Mouse (Mus musculus) layer of hippocampus, postnatal 36 days (tissue): ENCODE results near the gene Phf21a. TPM values are rescaled to one million over a fixed set of nuclear protein-coding genes. Genes with fewer than 3 reads are reported as not detected.

Experiments used
- DNase-seq, 2 experiments: peaks; one replicate each; pipeline ENCODE4 v3.0.0; 2022
- total RNA-seq, 2 experiments: library from RNA; stranded (reverse); gene quantifications; 2 replicates each; pipeline ENCODE4 v1.2.3; 2021

The Phf21a gene
- total RNA-seq, 2 experiments from 2014 or later = 136 to 142 TPM

DNA sequence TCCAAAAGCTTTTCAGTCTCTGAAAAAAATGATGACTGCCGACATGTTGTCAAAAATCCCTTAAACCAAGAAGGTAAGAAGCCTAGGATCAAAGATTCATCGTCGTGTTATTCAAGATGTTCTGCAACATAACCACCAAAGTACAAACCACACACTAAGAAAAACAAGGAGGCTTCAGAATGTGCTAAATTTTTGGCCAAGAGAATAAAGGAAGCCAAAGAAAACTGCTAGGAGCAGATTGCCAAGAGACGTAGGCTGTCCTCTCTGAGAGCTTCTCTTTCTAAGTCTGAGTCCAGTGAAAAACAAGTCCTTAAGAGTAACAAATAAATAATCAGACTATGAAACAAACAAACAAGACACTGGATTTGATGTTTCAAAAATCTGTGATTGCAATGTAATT, 219.6 kb downstream of the Phf21a start:
- DNase-seq = no peak

DNA sequence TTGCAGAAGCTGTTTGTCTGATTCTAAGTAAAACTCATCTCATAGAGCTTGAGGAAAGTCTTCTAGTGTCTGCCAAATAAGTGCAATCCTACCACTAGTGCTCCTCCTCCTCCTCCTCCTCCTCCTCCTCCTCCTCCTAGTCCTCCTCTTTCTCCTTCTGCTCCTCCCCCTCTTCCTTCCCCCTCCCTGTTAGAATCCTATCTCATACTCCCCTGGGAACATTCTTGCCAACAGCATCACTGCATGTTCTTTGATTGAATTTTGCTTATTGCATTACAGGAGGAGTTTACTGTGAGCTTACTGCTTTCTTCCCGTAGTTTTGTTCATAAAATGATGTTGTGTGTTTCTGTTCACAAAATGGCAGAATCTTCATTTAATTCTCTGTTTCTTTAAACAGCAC, 221.1 kb downstream of the Phf21a start:
- no peak for DNase-seq

DNA sequence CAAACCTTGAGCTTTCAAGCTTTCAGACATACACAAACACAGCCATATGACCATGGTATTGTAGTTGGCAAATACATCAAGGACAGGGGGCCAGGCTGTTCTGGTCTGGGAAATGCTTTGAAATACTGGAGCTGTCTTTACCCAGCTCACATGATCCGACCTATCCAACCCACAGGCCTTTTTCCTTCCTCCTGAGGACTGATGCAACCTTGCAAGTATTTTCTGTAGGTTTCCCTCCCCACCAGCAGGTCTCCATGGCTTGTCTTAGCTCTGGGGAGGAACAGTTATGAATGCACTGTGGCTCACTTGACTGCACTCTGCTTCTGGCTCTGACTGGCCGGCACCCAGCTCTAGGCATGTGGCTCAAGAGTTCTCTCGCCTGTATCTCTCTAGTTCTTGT, 223.7 kb downstream of the Phf21a start:
- DNase-seq = no peak

DNA sequence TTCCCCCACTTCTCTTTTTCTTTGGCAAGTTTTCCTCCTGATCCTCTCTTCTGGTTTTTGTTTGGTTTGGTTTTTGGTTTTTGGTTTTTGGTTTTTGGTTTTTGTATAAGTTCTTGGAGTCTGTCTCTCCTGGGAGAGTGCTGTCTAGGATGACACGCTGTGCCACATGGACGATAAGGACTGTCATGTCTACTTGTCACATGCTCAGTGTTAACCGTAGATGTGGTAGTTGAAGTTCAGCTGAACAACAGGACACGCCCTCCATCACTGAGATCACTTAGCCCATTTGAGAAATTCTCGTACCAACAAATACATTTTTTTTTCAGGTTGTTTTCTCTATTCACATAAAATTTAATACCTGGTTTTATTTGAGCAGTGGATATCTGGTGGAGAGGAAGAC, 224.3 kb downstream of the Phf21a start:
- DNase-seq = no peak

DNA sequence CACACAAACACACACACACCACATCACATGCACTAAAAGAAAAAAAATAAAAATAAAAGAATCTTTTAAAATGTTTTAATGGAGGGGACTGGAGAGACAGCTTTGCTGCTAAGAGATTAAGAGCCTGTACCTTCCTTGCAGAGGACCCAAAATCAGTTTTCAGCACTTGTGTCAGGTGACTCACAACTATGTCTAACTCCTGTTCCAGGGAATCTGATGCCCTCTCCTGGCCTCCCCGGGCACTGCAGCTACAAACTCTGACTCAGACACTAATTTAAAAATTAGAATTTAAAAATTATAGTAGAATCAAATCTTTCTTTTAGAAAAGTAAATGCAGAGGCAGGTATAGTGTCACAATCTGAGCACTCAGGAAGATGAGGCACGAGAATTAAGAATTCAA, 229.8 kb downstream of the Phf21a start:
- DNase-seq = no peak

DNA sequence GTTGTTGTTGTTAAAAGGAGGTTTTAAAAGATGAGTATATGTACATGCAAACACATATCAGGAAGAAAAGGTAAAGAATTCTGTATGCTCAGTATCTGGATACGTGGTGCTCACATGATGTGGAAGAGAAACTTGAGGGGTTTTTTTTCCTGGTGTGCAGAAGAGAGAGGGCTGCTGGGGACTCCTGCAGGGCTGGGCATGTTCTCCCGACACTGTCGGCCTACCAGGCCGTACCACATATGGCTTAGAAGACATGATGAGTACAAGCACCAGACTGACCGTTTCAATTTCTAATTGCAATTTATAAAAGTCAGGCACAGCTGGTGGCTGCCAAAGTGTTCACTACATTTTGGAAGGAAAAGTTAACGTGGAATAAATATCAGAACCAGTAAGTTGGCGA, 232.8 kb downstream of the Phf21a start:
- DNase-seq = no peak

DNA sequence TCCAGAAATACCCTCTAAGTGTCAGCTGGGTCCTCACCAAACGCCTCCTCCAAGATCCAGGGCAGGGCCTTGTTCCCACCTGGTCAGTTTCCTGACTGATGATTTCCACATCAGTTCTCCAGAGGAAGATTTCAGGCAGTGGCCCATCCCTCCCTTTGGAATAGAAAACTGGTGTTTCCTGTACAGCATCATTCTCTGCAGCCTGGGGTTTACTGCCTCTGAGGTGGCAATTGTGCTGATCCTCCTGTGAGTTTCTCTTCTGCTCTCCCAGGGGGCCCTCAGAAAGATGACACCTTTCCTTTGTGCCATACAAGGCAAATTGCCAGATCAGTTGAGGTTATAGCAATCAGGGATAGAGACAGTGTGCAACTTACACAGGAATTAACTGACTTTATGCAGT, 233.3 kb downstream of the Phf21a start:
- no peak for DNase-seq

DNA sequence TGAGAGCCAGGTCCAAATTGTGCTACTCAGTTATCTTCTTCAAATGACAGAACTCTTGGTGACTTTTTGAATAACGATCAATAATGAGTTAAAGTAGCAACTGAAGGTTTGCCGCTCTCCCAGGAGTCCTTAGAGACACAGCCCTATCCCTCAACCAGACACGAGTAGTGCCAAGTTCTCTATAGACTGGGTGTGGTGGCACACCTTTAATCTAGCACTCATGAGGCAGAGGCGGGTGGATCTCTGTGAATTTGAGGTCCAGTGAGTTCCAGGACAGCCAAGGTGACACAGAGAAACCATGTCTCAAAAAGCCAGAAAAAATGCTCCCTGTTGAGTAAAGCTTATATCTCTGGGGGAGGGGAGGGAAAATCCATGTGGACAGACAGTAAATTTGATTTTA, 234.7 kb downstream of the Phf21a start:
- DNase-seq = no peak

DNA sequence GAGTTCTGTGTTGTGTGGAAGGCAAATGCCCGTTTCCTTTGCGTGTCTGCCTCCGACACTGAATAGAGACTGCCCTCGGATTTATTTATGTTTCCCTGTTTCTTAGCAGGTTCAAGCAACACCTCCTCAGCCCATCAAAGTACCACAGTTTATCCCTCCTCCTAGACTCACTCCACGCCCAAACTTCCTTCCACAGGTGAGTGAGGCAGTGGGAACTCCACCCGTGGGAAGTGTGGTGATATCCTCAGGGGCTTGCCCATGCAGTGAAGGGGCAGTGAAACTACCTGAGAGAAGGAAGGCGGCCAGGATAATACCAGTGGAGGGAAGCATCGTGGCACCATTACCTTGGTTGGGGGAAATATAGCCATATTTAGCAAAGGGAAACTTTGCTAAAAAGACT, 235.3 kb downstream of the Phf21a start:
- DNase-seq = no peak

DNA sequence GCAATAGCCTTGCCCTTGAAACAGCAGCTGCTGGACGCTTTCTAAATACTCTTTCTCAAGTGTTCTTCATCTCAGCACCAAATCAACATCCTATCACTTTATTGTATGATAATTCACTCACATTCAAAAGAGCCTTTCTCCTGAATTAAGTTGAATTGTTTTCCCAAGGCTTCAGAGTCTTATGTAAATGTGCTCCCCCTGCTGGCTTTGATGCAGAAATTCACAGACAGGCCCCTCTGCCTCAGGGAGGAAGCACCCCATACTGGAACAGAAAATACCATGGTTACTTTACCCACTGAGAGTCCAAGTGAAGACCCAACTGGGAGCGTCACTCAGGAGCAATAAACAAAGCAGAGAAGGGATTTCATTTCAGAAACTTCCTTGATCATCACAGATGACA, 237.9 kb downstream of the Phf21a start:
- DNase-seq = peak in 1 of 2 experiments; percentile 24

DNA sequence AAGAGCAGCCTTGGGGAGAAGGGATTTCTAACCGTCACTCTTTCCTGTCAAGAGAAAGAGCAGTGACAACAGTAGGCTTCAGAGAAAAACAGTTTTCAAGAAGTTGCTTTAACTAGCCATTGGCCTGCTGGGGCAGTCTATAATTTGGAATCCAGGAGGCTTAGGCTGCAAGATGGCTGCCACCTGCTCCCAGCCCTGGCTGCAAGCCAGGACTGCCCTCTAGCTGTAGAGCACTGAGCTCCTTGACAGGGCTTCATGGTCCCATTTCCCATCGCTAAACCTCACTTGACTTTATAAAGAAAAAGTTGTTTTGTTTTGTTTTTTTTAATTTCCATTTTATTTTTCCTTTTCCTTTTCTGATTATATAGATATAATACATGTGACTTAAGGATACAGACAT, 238.5 kb downstream of the Phf21a start:
- no peak for DNase-seq

DNA sequence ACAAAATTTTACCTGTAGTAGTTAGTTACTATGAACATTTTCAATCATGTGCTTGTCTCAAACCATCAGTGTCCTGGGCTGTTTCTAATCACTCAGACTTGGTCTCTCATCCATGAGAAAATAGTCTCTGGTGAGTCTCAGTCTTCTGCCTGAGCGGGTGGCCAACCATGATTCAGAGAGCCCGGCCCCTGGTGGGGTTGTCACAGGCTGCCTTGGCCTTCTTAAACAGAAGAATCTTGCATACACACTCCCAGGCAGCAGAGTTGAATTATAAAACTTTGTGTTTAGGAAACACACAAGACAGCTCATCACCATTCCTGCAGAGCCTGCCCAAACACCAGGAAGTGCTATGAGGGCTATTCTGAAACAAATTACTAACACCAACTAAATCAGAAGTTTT, 239.0 kb downstream of the Phf21a start:
- DNase-seq = no peak

DNA sequence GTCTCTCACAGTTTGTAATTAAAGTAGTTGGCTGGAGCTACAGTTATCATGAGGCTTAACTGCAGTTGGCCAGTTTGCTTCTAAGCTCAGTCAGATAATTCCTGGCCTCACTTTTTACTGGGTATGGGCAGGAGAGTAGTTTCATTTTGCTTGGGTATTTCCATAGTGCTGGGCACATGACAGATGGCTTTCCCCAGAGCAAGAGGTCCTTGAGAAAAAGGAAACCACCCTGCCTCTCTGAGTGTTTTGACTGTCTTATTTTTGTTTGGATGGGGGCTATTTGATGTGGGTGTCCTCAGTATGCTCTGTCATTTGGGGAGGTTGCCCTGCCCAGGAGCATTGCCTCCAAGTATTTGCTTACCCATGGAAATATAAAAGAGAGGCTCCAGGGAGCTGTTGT, 249.5 kb downstream of the Phf21a start:
- no peak for DNase-seq

DNA sequence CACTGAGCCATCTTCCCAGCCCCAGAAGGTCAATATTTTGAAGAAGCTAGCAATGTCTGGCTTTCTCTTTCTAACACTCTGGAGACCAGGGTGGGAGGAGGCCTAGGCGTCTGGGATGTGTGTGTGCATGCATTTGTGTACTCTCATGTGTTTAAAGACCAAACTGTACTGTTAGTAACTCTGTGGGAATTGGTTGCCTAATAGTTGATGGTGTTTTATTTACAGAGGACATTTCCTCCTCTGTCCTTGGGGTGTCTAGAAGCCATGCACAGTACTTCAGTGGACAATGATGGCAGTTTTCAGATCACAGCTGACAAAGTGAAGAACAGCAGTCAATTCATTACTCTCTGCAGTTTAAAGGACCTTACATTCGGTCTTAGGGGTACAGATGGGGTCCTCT, 254.3 kb downstream of the Phf21a start:
- DNase-seq = no peak

DNA sequence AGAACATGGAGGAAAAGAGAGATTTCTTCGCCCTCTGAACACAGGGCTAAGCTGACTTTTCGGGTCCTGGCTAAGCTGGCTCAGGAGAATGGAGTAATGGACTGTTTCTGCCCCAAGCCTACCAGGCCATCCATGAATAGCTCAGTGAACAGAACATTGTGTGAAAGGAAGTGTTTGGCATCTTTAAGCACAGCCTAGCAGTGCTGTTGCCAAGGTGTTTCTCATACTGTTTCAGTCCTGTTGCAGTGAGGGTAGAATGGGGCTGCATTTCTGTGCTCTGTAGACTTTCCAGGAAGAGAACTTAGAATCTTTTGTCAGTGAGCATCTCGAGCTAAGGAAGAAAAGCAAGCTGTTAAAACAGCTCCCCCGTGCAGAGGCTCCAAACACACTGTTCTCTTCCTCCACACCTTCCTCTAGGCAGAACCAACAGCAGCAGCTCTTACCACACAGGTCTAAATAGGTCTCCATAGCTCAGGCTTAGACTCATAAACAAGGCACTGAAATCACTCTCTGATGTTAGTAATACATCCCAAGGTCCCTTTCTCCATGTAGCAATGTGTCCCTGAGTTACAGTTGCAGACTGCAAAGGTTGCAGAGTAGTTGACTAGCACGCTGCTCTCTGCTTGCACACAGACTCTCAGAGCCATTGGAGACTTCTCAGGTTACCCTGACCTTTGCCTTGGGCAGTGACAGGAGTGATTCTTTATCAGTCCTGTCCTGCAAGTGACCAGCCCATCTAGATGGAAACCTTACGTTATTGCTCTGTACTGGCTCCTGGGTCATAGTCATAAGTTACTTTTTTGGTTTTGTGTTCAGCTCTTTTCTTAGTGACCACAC, 256.9 kb downstream of the Phf21a start:
- DNase-seq = no peak

DNA sequence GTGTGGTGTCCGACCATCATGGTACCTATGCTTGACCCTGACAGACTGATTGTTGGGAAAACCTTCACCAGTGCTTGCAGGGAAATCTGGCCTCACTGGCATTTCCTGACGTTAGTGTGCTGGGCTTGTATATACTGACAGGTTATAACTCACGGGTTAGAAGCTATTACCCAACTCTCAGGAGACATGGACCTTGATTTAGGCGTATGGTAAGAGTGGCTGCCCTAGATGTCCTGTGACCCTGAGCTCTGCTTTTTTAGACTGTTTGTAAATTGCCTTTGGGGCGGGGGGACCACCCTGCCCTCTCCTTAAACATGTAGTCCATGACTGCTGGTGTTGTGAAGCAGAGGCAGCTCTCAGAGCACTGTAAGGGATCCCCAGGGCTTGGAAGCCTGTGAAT, 257.8 kb downstream of the Phf21a start:
- DNase-seq = no peak

DNA sequence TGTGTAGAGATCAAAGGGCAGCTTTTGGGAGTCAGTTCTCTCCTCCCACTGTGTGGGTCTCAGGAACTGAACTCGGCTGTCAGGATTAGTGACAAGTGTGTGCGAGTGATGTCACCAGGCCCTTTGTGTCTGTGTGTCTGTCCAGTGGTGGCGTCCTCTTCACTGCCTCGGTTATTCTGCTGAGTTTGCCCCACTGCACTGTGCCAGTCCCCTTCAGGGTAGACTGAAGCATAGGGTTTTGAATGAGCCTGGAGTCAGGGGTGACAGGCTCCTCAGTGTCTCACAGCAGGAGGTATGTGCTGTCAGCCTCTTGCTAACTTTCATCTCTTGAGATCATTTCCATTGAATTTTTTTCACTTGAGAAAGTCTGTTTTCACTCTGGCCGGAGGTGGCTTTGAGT, 260.5 kb downstream of the Phf21a start:
- DNase-seq = no peak

DNA sequence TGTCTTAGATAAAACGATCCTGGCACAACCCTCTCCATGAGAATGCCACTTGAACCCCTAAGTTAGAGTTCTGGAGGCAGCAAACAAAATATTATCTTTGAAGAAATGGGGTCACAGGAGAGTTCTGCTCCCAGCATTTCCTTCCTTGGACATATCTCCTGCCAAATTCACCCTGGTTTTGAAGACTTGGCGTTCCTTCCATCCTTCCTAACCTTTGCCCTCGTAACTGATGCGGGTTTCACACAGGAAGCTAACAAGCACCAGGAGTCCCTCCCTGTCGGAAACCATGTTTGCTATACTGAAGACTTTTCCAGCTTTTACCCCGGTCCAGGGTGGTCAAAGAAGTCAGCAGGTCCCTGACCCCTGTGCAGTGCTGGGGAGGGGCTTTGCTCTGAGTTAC, 261.3 kb downstream of the Phf21a start:
- no peak for DNase-seq

DNA sequence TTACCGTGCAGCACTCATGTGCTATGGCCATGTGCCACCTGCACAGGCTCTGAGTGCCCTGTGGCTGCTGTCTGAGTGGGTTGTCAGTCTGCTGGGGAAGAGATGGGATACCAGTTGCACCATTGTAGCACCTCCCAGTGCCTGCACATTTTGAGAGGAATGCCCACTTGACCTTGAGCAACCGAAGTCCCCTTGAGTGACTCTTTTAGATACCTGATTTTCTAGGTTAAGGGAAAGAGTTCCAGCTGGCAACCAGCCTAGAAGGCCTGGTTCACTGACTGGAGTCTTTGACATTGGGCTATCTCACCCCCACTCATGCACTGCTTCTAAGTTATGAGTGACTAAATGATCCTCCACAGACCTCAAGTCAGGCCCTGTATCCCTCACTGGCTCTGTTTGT, 266.4 kb downstream of the Phf21a start:
- no peak for DNase-seq

DNA sequence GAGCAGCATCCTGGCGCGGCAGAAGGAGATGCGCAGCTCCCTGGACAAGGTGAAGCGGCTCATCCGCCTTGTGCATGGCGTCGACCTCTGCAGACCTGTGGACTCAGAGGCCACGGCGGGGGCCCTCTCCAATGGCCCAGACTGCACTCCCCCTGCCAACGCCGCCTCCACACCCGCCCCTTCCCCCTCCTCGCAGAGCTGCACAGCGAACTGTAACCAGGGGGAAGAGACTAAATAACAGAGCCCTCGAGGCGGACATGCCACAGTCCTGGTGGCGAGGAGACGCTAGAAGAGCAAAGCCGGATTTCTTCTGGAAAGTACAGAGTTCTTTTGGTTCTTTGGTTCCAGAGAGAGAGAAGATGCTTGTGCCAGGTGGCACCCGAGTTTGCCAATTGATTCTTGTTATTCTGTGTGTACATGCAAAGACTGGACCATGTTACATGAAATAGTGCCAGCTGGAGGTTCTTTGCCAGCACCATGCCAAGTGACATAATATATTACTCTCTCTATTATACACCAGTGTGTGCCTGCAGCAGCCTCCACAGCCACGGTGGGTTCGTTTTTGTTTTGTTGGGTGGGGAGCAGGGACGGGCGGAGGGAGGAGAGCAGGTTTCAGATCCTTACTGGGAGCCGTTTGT, 267.4 kb downstream of the Phf21a start:
- no peak for DNase-seq

DNA sequence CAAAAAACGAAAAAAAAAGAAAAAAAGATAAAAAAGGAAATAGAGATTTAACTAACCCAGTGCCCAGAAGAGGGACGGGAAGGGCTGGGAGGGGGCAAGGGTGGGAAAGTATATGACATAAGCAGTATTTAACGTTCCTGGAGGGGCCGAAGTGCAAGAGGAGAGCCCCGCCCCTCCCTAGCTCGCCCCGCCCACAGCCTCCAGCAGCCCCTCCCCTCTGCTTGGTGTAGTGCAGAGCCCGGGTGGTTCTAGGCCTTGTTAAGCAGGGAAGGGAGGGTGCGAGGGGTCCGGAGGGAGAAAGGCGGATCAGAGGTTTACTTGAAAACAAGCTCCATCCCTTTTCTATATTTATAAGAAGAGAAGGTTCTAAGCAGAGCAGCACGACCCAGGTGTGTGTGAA, 268.0 kb downstream of the Phf21a start:
- DNase-seq = no peak

DNA sequence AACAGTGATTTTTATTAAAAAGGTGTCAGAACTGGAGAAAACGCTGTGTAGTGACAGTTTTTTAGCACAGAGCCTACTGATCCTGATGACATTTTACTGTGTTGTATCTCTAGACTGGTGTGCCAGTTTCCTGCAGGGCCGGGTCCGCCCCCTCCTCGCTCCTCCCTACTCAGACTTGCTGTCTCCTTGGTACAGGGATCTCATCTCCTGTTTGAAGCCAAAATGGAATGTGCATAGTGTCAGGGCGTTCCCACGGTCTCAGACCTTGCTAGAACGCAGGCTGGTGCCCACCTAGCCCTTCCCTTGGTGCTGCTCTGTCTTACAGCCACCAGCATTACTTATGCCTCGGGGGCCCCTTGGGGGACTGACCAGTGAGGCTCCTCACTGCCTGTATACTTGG, 268.9 kb downstream of the Phf21a start:
- DNase-seq = no peak

DNA sequence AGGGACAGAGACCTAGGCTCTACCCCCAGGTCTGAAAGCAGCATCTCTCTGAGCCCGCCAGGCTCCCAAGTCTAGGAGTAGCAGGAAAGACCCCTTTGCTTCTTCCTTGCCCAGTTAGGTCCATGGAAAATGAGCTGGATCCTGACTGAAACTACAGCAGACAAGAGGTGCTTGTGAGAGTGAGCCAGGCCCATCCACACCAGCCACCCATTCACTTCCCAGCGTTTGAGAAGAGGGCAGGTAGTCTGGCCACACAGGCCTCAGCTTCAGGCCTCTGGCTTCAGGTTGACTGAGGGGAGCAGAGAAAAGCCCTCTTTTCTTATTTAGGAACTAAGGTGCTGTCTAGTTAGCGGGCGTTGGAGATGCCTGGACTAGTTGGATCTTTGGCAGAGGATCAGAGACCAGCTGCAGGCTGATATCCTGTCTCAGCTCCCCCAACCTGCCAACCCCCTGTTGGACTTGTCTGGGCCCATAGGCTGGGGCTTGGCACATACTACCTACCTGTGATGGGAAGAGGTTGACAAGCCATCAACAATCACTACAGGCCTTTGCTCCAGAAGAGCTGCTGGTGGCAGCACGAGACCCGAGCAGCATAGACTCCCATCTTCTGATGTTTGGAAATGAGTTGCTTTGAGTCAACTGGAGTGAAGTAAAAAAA, 269.8 kb downstream of the Phf21a start:
- no peak for DNase-seq

DNA sequence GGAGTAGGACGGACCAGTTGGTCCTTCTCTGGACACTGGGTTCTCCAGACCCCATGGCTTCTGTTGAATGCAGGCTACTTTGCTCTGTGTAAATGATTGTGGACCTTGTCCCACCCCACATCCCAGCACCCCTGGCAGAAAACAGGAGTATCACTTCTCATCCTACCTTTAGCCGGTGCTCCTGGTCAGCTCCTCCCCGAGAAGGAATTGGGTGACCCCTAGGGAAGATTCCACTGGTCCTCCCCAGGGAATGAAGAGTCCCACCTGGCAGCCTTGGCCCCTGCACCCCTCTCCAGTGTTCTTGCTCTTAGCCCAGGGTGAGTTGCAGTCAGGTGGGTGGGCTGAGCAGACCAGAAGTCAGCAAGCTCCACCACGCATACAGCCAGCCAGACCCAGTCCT, 271.2 kb downstream of the Phf21a start:
- no peak for DNase-seq
